Mouse (Mus musculus): Measurements from ENCODE around the gene Stk32b. TPM values are rescaled to one million over a fixed set of nuclear protein-coding genes. Genes with fewer than 3 reads are reported as not detected.

Gene Stk32b
- total RNA-seq, 2 experiments from 2014 or later = not detected

Other genes starting within 250 kb of the Stk32b start
- 1 to 10 TPM; 1.5 to 3.5 TPM for gene Cytl1, start 18.3 kb upstream of the Stk32b start, total RNA-seq (2021)
- gene Msx1, start 107.4 kb upstream of the Stk32b start, total RNA-seq (2021) = 1 to 10 TPM; 1.7 to 2.1 TPM